Mouse (Mus musculus): ENCODE measurements around the gene Vmn1r232. TPM values are rescaled to one million over a fixed set of nuclear protein-coding genes. Genes with fewer than 3 reads are reported as not detected.
A peak's percentile ranks its signal among the peaks of the same experiment; 100 is the strongest.

Gene Vmn1r232
- polyA plus RNA-seq, 1 experiment from 2014 or later, result not detected

DNA sequence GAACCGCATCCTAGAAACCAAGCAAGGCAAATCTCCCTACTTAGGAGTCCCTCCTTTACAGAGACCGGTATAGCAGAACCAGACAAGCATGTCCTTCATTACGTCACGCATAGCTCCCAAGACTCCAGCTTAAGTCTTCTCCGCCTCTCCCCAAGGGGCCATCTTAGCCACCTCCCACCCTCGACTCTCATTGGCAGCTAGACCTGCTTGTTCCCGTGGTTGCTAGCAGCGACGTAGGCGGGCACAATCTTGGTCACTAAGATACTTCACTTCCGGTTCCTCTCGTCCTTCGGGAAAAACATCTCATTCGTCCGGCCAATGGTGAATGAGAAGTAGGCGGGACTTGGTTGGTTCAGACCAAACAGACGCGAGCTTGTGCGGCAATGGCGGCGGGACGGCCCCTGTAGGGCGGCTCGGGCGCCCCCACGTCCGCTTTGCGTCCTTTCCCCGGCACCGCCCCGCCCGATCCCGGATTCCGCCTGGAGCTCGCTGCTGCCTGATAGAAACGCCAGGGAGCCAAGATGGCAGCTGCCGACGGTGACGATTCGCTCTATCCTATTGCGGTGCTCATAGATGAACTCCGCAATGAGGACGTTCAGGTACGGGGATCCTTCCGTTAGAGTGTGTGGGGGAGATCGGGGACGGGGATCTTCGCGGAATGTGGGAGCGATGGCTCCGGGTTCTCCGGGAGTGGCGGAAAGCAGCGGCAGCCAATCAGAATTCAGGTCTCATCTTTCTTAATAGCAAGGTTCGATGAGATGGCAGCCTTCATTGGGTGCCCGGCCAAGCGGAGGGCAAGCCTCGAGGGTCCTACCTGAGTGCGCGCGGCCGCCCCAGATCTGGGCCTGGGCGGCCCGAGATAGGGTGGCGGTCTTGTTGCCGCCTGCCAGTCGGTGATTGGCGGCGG lies 25.7 kb upstream of the Vmn1r232 start, which contains the start of gene Ppp2r1a:
Gene Ppp2r1a, plus strand, starts transcription at position 327 of the 907 bp plus-strand sequence.
- Histone ChIP-seq H3K4me3 (ENCODE audit: low read depth, low read length) (peak within 1 kb of the TSS; percentile 81), H3K36me3 (ENCODE audit: control insufficient read depth, insufficient read depth, low read length) (no peaks in the 10 kb centered on the region), H3K9me3 (ENCODE audit: control insufficient read depth, low read length) (no peaks in the 10 kb centered on the region), H3K4me1 (replicated peaks; ENCODE audit: control insufficient read depth, insufficient read depth) (no peaks in the 10 kb centered on the region), H3K27ac (replicated peaks) (peak within 1 kb of the TSS; percentile 99), H3K4me2 (replicated peaks; ENCODE audit: low read depth) (peak within 1 kb of the TSS; percentile 77), H3K27me3 (ENCODE audit: control insufficient read depth, insufficient read depth, low read length) (no peaks in the 10 kb centered on the region), H3K9ac (ENCODE audit: low read length) (peak within 1 kb of the TSS; percentile 87)
- ATAC-seq (ENCODE audit: low FRiP score, low TSS enrichment) (peak; percentile 99), DNase-seq (ENCODE audit: low spot score) (peak; percentile 98)
- TF ChIP-seq EP300 (optimal IDR thresholded peaks at IDR 0.05), result no peak
- peak; percentile 26; the same call in 1 of the 2 replicates for TF ChIP-seq CTCF (IDR thresholded peaks at IDR 0.05; ENCODE audit: low read depth)
- under 1% methylated on average over 69 of the region's 69 CpGs for WGBS

DNA sequence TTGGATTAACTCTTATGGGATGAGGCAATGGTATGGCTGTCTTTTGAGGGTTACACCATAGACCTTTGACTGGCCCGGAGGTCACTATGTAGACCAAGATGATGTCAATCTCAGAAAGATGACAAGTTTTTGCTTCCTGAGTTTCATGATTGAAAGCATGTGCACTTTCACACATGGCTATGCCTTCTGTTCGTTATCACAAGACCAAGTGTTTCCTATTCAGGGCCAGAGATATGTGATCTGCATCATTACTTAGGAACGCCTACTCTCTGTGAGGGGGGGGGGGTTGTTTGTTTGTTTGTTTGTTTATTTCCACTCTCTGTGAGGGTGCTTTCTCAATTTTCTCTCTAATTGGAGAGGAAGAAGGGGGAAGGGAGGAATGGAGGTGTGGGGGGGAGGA lies 24.7 kb upstream of the Vmn1r232 start:
- TF ChIP-seq EP300 (optimal IDR thresholded peaks at IDR 0.05), result no peak
- TF ChIP-seq CTCF (IDR thresholded peaks at IDR 0.05; ENCODE audit: low read depth), result no peak
- Histone ChIP-seq H3K4me1 (replicated peaks; ENCODE audit: control insufficient read depth, insufficient read depth) (no peaks in the 10 kb centered on the region), H3K4me3 (ENCODE audit: low read depth, low read length) (peak overlapping the region; percentile 59), H3K36me3 (ENCODE audit: control insufficient read depth, insufficient read depth, low read length) (no peaks in the 10 kb centered on the region), H3K4me2 (replicated peaks; ENCODE audit: low read depth) (peak overlapping the region; percentile 62), H3K9ac (ENCODE audit: low read length) (peak overlapping the region; percentile 70), H3K27ac (replicated peaks) (peak overlapping the region; percentile 96), H3K27me3 (ENCODE audit: control insufficient read depth, insufficient read depth, low read length) (no peaks in the 10 kb centered on the region), H3K9me3 (ENCODE audit: control insufficient read depth, low read length) (no peaks in the 10 kb centered on the region)
- 52% methylated on average over 3 of the region's 3 CpGs for WGBS
- no peak for ATAC-seq (ENCODE audit: low FRiP score, low TSS enrichment)
- DNase-seq (ENCODE audit: low spot score), result no peak

DNA sequence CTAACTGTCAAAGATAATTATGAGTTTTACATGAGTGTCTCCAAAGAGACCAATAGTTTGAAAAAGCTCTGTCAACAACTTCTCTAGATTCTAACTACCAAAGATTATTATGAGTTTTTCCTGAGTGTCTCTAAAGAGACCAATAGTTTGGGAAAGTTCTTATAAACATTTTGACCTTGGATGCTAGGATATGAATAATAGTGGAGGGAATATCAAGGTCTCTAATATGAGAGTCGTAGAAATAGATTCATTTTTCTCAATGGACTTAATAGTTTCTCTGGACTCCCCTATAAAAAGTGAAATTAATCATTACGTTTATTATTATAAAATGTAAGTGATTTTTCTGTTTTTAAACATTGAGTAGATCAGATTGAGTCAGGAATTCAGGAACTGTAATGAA lies 14.5 kb downstream of the Vmn1r232 start, which contains the start of gene Vmn1r231:
Gene Vmn1r231, minus strand, starts transcription at position 101 of the 400 bp plus-strand sequence.
- 56% methylated on average over 2 of the region's 2 CpGs for WGBS
- Histone ChIP-seq H3K27me3 (ENCODE audit: control insufficient read depth, insufficient read depth, low read length) (no peaks in the 10 kb centered on the region), H3K9ac (ENCODE audit: low read length) (no peak within 1 kb of the TSS)

More for the DNA sequence above, 14.5 kb downstream of the Vmn1r232 start, which contains the start of gene Vmn1r231:
- Histone ChIP-seq H3K4me1 (replicated peaks; ENCODE audit: control insufficient read depth, insufficient read depth) (no peaks in the 10 kb centered on the region), H3K9me3 (ENCODE audit: control insufficient read depth, low read length) (no peaks in the 10 kb centered on the region), H3K36me3 (ENCODE audit: control insufficient read depth, insufficient read depth, low read length) (no peaks in the 10 kb centered on the region), H3K4me3 (ENCODE audit: low read depth, low read length) (no peak within 1 kb of the TSS), H3K27ac (replicated peaks) (no peak within 1 kb of the TSS), H3K4me2 (replicated peaks; ENCODE audit: low read depth) (no peak within 1 kb of the TSS)
- TF ChIP-seq CTCF (IDR thresholded peaks at IDR 0.05; ENCODE audit: low read depth), result no peak
- TF ChIP-seq EP300 (optimal IDR thresholded peaks at IDR 0.05), result no peak
- ATAC-seq (ENCODE audit: low FRiP score, low TSS enrichment) (no peak), DNase-seq (ENCODE audit: low spot score) (no peak)

Other genes starting within 250 kb of the Vmn1r232 start
- gene Vmn1r226, start 236.9 kb downstream of the Vmn1r232 start, polyA plus RNA-seq (2015; fragmentation: Nextera tagmentation; extraction: Ambion mirVana), result not detected in 2 replicates
- not detected in 2 replicates for gene Vmn1r227, start 189.9 kb downstream of the Vmn1r232 start, polyA plus RNA-seq (2015; fragmentation: Nextera tagmentation; extraction: Ambion mirVana)
- not detected in 2 replicates for gene Vmn1r228, start 133.6 kb downstream of the Vmn1r232 start, polyA plus RNA-seq (2015; fragmentation: Nextera tagmentation; extraction: Ambion mirVana)
- gene Vmn1r229, start 108.2 kb downstream of the Vmn1r232 start, polyA plus RNA-seq (2015; fragmentation: Nextera tagmentation; extraction: Ambion mirVana), result 0.07 TPM in 1 of 2 replicates, not detected in the other
- gene Vmn1r230, start 79.3 kb downstream of the Vmn1r232 start, polyA plus RNA-seq (2015; fragmentation: Nextera tagmentation; extraction: Ambion mirVana), result not detected in 2 replicates
- gene Vmn1r231, start 14.6 kb downstream of the Vmn1r232 start, polyA plus RNA-seq (2015; fragmentation: Nextera tagmentation; extraction: Ambion mirVana), result not detected in 2 replicates
- 217 and 233 TPM in 2 replicates for gene Ppp2r1a, start 25.6 kb upstream of the Vmn1r232 start, polyA plus RNA-seq (2015; fragmentation: Nextera tagmentation; extraction: Ambion mirVana)
- gene Vmn1r233, start 76.8 kb upstream of the Vmn1r232 start, polyA plus RNA-seq (2015; fragmentation: Nextera tagmentation; extraction: Ambion mirVana), result 0.05 TPM in 1 of 2 replicates, not detected in the other
- gene Zfp160, start 89.2 kb upstream of the Vmn1r232 start, polyA plus RNA-seq (2015; fragmentation: Nextera tagmentation; extraction: Ambion mirVana), result 6.4 and 6.5 TPM in 2 replicates

Measured in stomach, postnatal 0 days (tissue).